Mouse (Mus musculus): Measurements from ENCODE around the gene Srgap2. TPM values are rescaled to one million over a fixed set of nuclear protein-coding genes. Genes with fewer than 3 reads are reported as not detected.

Gene Srgap2
- polyA plus RNA-seq, 1 experiment from 2014 or later = 25.3 TPM

DNA sequence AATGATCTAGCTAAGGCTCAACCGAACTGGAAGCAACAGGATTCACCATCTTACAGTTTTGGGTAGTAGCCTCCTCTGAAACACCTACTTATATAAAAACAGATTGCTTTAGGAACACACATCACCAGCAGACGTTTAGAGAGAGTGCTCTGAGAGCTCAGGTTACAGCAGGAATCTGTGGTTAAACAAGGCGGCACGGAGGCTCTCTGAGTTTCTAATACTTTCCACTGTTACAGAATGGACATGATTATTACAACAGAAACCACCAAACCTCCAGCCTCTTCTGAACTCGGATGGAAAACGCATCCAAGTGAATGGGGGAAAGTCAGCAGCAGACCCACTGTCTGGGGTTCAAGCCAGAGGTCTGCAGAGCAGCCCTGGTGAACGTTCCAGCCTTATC, 291.1 kb downstream of the Srgap2 start:
- Histone ChIP-seq H3K4me2 (no peak overlapping the region), H3K27ac (no peak overlapping the region), H3K9ac (no peak overlapping the region), H3K4me1 (peaks cover 18% of the 10 kb centered on the region), H3K4me3 (no peak overlapping the region), H3K36me3 (replicated peaks) (no peaks in the 10 kb centered on the region), H3K9me3 (no peaks in the 10 kb centered on the region), H3K27me3 (replicated peaks) (no peaks in the 10 kb centered on the region)
- ATAC-seq (replicated peaks) = no peak
- 76% methylated on average over 7 of the region's 7 CpGs for WGBS

Small RNAs within 50 kb of the gene (microRNA-seq; reads per million reads assigned to microRNA genes)
- not detected for gene Gm24273

Other genes with a start within 250 kb of the Srgap2 start
- gene Ikbke, start 247.7 kb downstream of the Srgap2 start, polyA plus RNA-seq (2015; fragmentation: Nextera tagmentation; extraction: Ambion mirVana) = 0.83 and 0.92 TPM in 2 replicates
- 1.1 and 1.4 TPM in 2 replicates for gene Fam72a, start 551 bp upstream of the Srgap2 start, polyA plus RNA-seq (2015; fragmentation: Nextera tagmentation; extraction: Ambion mirVana)
- gene Avpr1b, start 71.9 kb upstream of the Srgap2 start, polyA plus RNA-seq (2015; fragmentation: Nextera tagmentation; extraction: Ambion mirVana) = not detected in 2 replicates
- gene Ctse, start 111.0 kb upstream of the Srgap2 start, polyA plus RNA-seq (2015; fragmentation: Nextera tagmentation; extraction: Ambion mirVana) = 0.13 TPM in 1 of 2 replicates, not detected in the other
- gene Rab7b, start 161.3 kb upstream of the Srgap2 start, polyA plus RNA-seq (2015; fragmentation: Nextera tagmentation; extraction: Ambion mirVana) = 1.1 and 1.2 TPM in 2 replicates
- gene Slc26a9, start 216.7 kb upstream of the Srgap2 start, polyA plus RNA-seq (2015; fragmentation: Nextera tagmentation; extraction: Ambion mirVana) = 0.05 and 0.08 TPM in 2 replicates